Mouse (Mus musculus): ENCODE data around the gene Slit3.

DNA sequence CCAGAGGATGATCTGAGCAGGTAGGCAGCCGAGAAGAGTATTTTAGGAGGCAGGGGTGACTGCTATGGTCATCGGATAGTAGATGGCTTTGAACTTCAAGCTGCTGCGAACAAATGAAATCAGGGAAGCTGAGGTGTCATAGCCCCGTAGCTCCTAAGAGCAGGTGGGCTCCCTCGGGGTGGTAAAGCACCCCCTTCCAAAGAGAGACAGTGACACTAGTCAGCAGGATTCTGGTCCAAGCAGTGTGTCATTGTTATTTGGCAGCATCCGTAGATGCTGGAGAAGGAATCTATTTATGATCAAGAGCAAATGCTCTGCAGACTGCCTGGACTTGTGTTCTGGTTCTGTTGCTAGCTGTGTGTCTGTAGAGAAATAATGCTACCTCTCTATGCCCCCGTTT is 154.3 kb downstream of the Slit3 start:
- TF ChIP-seq CTCF (IDR thresholded peaks at IDR 0.05; ENCODE audit: borderline replicate concordance, control insufficient read depth, extremely low read depth, insufficient read depth, low read length, poor library complexity) (no peak), POLR2A (IDR thresholded peaks at IDR 0.05; ENCODE audit: control insufficient read depth, extremely low read depth, insufficient read depth, low read length, poor library complexity) (no peak)

Data from thymus, adult 2 months (tissue).